Mouse (Mus musculus) cortical plate, adult 2 months (tissue): ENCODE data around the gene Neurl1b. TPM values are rescaled to one million over a fixed set of nuclear protein-coding genes. Genes with fewer than 3 reads are reported as not detected.

Experiments
- H3K27ac ChIP-seq: fragments of 200-500 bp; 2 replicates; pipeline ENCODE4 v1.5.1; 2012; ENCODE audit warnings: low read length, control low read depth, inconsistent platforms; ENCODE audit not compliant: insufficient read depth
- H3K4me1 ChIP-seq: fragments of 200-500 bp; 2 replicates; pipeline ENCODE4 v1.6.1; 2011; ENCODE audit warnings: low read length; ENCODE audit not compliant: control insufficient read depth, insufficient read depth
- H3K4me3 ChIP-seq: fragments of 200-500 bp; 2 replicates; pipeline ENCODE4 v1.5.1; 2011; ENCODE audit warnings: mild to moderate bottlenecking, low read length, control low read depth; ENCODE audit not compliant: insufficient read depth
- CTCF ChIP-seq: fragments of 200-500 bp; IDR thresholded peaks from 2 replicates; pipeline ENCODE4 v1.5.1; 2011; ENCODE audit warnings: mild to moderate bottlenecking, control low read depth, low read length; ENCODE audit not compliant: insufficient read depth; ENCODE audit errors: extremely low read depth
- POLR2A ChIP-seq: fragments of 200-500 bp; IDR thresholded peaks from 2 replicates; pipeline ENCODE4 v1.6.1; 2011; ENCODE audit warnings: mild to moderate bottlenecking, low read length, control low read depth; ENCODE audit not compliant: insufficient read depth; ENCODE audit errors: extremely low read depth
- polyA plus RNA-seq: library from polyadenylated mRNA; depleted of rRNA; stranded (reverse); fragments of >200 nt; gene quantifications from 2 replicates; pipeline ENCODE4 v1.2.3, GENCODE M21; 2012

Neurl1b gene
- polyA plus RNA-seq, 1 experiment: 53.4 TPM

DNA sequence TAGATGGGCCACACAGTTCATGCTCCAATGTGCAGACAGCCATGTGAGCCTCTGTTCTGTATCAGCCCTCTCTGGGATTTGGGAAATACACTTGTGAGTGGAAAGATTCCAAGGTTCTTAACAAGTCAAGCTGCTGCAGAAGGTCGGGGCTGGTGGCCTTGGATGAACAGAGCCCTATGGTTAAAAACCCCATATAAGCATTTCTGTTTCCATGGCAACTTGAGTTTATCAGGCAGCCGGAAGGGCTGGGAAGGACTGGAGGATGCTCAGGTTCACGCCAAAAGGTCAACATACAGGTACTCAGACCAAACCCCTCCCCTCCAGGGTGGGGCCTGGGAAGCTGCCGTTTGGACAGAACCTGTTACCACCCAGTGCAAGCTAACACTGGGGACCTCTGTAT, 49.4 kb downstream of the Neurl1b start:
- H3K27ac ChIP-seq: 0 out of 2 replicates have a peak overlapping the region, but pooled peaks have one; percentile 5
- TF ChIP-seq POLR2A (no peak), CTCF (no peak)

DNA sequence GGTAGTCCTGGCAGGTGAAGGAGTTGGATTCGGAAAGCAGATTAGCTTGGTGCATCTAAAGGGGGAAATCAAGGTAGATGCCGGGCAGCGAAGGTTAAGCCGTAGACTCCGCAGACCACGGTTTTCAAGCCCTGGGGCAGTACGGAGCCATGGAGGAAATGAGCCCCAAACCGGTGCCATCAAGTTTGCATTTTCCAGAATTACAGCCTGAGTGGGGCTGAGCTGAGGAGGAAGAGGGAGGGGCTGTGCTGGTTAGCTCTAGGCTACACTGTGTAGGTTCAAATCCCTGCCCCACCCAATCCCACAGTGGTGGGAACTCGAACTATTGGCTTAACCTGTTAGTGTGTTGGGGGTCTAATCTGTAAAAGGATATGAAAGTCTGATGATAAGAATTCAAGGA, 49.9 kb downstream of the Neurl1b start:
- peak overlapping the region; percentile 43; the same call in 1 of the 2 replicates for H3K27ac ChIP-seq
- no peak overlapping the region for H3K4me3 ChIP-seq
- H3K4me1 ChIP-seq: peaks cover 1% of the 10 kb centered on the region; the same call in 1 of the 2 replicates
- TF ChIP-seq CTCF (no peak), POLR2A (no peak)

More for the DNA sequence above, 49.4 kb downstream of the Neurl1b start:
- peaks cover 1% of the 10 kb centered on the region; the same call in 1 of the 2 replicates for H3K4me1 ChIP-seq
- H3K4me3 ChIP-seq: no peak overlapping the region

DNA sequence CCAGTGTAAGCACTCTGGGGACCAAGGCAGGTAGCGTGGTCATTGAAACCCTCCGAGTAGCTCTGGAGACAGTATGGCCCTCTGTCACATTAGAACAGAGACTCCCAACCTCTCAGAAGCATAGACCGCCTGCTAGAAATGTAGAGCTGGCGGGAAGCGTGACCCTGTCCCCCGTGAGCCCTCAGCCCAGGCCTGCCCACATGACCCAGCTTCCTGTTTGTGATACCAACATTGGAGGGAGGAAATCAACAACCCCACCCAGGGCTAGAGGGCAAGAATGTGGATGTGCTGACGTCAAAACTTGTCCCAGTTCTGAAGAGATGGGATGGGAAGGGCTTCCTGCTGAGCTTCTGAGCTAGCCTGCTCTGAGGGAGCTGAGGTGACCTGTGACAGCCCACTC, 50.3 kb downstream of the Neurl1b start:
- peak overlapping the region; percentile 43; the same call in 1 of the 2 replicates for H3K27ac ChIP-seq
- H3K4me3 ChIP-seq: no peak overlapping the region
- H3K4me1 ChIP-seq: peaks cover 1% of the 10 kb centered on the region; the same call in 1 of the 2 replicates
- no peak for TF ChIP-seq CTCF
- TF ChIP-seq POLR2A: 0 out of 2 replicates have a peak, but pooled peaks have one; percentile 12

DNA sequence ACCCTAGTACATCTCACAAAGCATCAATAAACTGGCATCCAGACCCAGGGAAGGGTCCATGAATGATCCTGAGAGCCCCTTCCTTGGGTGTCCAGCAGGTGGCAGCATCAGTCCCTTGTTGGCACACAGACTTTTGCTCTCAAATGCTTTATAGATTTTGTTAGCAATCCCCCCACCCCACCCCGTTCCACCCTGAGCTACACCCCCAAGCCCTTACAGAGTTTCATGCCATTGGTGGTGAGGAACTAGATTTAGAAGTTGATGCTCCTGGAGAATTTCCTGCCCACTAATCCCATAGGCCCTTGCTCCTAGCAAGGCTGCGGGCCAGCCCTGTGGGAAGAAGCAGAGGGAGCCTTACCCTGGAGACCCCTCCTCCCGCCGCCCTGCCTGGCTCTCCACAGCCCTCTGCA, 52.1 kb downstream of the Neurl1b start:
- Histone ChIP-seq H3K27ac (no peak overlapping the region), H3K4me3 (no peak overlapping the region), H3K4me1 (peaks cover 1% of the 10 kb centered on the region; the same call in 1 of the 2 replicates)
- TF ChIP-seq CTCF (peak; percentile 89), POLR2A (no peak)

DNA sequence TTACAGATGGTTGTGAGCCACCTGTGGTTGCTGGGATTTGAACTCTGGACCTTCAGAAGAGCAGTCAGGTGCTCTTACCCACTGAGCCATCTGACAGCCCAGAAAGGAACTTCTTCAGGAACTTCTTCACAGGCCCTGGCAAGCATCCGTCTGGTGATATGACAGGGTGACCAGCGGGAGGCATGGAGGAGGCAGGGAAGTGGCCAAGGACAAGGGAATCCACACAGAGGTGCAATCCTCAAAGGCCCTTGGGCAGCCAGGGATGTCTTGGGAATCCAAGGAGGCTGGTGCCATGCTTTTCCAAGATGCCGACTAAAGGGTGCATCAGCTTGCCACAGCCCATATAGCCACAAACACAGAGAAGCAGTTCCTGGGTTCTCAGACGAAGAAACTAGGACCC, 53.0 kb downstream of the Neurl1b start:
- peaks cover 1% of the 10 kb centered on the region; the same call in 1 of the 2 replicates for H3K4me1 ChIP-seq
- H3K4me3 ChIP-seq: no peak overlapping the region
- H3K27ac ChIP-seq: no peak overlapping the region
- no peak for TF ChIP-seq POLR2A
- TF ChIP-seq CTCF: no peak

DNA sequence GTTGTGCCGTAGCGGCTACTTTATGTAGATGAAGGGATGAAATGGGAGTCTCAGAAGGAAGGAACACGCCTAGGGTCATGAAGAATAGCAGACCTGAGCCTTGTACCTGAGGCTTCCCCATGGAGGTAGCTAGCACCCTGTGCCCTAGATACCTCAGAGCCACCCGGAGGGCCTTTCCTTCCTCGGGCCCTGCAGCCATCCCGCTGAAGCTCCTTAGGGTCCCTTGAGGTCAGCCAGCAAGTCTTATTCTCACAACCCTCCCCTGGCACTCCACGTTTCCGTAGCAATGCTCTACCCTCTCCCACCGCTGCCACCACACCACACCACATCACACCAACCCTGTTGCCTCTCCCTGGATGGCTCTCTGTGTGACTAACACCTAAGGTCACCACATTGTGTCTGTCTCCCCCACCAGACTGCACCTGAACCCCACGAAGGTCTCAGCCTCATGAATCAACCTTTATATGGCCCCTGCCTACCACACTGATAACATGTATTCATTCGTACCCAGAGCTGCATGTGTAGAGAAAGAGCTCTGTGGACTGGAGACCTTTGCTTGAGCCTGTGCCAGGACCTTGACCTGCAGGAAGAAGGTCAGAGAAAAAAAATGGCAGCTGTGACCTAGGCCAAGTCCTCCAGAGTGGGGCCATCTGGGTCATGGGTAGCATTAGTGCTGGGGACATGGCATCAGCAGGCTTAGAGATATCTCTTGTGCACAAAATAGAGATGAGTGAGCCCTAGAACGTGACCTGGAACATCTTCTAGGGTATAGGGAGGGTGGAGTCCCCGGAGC, 53.7 kb downstream of the Neurl1b start:
- no peak for TF ChIP-seq POLR2A
- Histone ChIP-seq H3K4me3 (no peak overlapping the region), H3K4me1 (no peaks in the 10 kb centered on the region), H3K27ac (no peak overlapping the region)

DNA sequence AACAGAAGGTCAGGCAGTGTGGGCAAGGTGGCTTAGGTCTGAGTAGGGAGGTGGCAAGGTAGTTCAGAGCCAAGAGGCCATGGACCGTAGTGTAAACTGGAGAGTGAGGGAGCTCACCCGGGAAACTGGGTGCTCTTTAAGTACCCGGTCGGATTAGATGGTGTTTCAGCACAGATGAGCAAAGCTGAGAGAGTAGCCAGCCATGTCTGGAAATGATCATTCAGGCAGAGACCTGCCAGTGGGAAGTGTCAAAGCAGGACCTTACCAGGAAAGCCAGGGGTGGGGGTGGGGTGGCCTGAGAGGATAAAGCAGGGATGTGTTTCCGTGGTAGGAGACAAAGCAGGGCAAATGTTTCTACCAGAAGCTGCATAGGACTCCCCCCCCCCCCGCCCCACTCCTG, 62.2 kb downstream of the Neurl1b start:
- H3K27ac ChIP-seq: no peak overlapping the region
- H3K4me1 ChIP-seq: no peaks in the 10 kb centered on the region
- H3K4me3 ChIP-seq: no peak overlapping the region
- TF ChIP-seq CTCF (no peak), POLR2A (no peak)

DNA sequence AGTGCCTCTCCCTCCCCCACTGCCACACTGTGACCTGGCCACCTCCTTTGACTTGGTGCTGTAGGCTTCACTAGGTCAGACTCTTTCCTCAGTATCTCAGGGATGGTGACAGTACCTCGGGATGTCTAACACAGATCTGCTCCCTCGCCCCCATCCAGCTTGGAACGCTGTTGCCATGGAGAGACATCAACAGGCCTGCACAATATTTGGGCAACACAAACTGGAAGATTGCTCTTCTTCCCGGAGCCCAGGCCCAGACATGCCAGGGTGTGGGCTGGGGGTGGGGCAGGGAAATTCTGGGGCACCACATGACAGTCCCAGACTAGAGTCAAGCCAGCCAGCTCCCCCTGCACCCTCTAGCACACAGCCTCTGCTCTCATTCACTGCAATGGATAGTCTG, 64.0 kb downstream of the Neurl1b start:
- TF ChIP-seq POLR2A (no peak), CTCF (no peak)
- H3K27ac ChIP-seq: no peak overlapping the region
- H3K4me3 ChIP-seq: no peak overlapping the region
- no peaks in the 10 kb centered on the region for H3K4me1 ChIP-seq

DNA sequence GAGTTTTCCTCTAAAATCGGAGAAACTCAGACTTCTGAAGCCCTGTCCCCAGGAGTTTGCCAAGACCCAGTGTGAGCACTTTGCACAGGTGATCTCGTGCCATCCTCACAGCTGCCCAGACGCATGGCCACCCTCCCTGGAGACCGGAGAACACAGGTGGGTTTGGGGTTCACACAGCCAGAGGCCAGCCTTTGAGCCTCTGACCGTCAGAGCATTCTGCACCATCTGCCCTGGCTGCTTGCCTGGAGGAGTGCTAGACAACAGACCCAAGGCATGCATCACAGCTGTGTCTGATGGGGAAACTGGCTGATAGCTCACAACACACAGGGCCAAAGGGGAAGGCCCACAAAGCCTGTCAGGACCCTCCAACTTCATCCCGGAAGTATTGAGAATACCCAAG, 65.0 kb downstream of the Neurl1b start:
- Histone ChIP-seq H3K27ac (no peak overlapping the region), H3K4me3 (no peak overlapping the region), H3K4me1 (no peaks in the 10 kb centered on the region)
- TF ChIP-seq CTCF (no peak), POLR2A (no peak)

DNA sequence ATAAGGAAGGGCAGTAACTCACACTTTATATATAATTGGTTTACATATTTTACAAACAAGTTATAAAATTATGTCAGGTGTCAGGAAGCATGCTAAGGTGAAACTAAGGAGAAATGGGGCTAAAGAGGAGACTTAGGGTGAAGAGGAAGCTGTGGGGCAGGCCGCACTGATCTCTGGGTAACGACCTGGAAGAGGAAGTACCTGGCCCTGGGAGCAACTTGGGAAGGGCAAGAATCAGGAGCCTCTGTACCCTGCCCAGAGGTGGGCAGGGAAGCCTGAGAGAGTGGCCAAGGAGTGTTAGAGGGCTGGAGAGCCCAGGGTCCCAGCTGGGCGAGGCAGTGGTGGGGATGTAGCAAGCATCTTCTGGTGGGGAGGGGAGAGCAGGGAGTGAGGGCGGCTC, 66.3 kb downstream of the Neurl1b start:
- Histone ChIP-seq H3K4me3 (no peak overlapping the region), H3K27ac (no peak overlapping the region), H3K4me1 (no peaks in the 10 kb centered on the region)
- TF ChIP-seq CTCF (no peak), POLR2A (no peak)
